Mouse (Mus musculus): ENCODE measurements around the gene Gm20767. TPM values are rescaled to one million over a fixed set of nuclear protein-coding genes. Genes with fewer than 3 reads are reported as not detected.

The Gm20767 gene
- total RNA-seq (2023), result not detected

DNA sequence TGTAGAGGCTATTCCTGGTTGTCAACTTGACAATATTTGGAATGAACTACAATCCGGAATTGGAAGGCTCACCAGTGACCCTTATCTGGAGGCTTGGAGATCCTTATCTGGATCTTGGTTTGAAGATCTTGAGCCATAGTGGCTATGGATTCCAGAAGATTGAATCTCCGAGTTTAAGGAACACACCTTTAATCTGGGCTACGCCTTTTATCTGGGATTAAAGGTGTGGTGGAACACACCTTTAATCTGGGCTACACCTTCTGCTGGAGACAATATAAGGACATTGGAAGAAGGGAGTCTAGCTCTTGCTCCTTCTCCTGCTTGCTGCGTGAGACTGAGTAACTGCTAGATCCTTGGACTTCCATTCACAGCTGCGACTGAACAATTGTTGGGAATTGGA is at the start of gene Gm20767:
Gene Gm20767 (plus strand): TSS at position 301 of the 400 bp plus-strand sequence.

DNA sequence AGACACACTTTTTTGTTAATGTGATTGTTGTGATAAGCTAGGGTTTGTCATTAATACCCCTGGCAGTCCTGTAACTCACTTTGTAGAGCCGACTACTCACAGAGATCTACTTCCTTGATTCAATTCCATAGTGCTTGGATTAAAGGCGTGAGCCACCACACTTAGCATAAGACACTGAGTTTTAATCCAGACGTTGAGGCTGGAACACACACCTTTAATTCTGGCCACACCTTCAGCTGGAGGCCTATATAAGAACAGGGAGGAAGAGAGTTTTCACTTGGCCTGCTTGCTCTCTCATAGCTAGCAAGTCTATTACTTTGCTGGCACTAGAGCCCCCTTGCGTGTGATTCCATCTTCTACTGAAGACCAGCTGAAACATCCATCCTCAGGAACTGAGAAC is 32.1 kb downstream of the Gm20767 start, which contains the start of gene Gm21818:
Gene Gm21818 (plus strand): TSS at position 301 of the 400 bp plus-strand sequence.

Other genes starting within 250 kb of the Gm20767 start
- not detected for gene Tcstv1, start 245.5 kb upstream of the Gm20767 start, total RNA-seq (2023)
- not detected for gene Gm21761, start 211.0 kb upstream of the Gm20767 start, total RNA-seq (2023)
- gene B020031M17Rik, start 189.4 kb upstream of the Gm20767 start, total RNA-seq (2023), result not detected
- gene Gm36079, start 113.2 kb upstream of the Gm20767 start, total RNA-seq (2023), result 1 to 10 TPM; 1.6 to 2.9 TPM
- 100 to 1,000 TPM; 140 to 176 TPM for gene Gm21188, start 88.1 kb upstream of the Gm20767 start, total RNA-seq (2023)
- not detected for gene Gm21818, start 32.2 kb downstream of the Gm20767 start, total RNA-seq (2023)
- not detected for gene Gm21762, start 75.7 kb downstream of the Gm20767 start, total RNA-seq (2023)
- gene Gm21731, start 98.9 kb downstream of the Gm20767 start, total RNA-seq (2023), result not detected
- gene AF067061, start 122.9 kb downstream of the Gm20767 start, total RNA-seq (2023), result not detected
- 10 to 100 TPM; 10.2 to 13.1 TPM for gene BC147527, start 160.1 kb downstream of the Gm20767 start, total RNA-seq (2023)
- gene Tcstv3, start 176.6 kb downstream of the Gm20767 start, total RNA-seq (2023), result not detected

Data from monocyte, adult 59 days (primary cell).